Mouse (Mus musculus): Measurements from ENCODE around the gene Mlip. TPM values are rescaled to one million over a fixed set of nuclear protein-coding genes. Genes with fewer than 3 reads are reported as not detected.

The Mlip gene
- 1.2 and 1.4 TPM in 2 replicates for polyA plus RNA-seq (2014; fragmentation: Nextera tagmentation; extraction: Ambion mirVana)

GRCm38 (mm10) chr9:77352432-77353175 is at the start of gene Mlip:
Gene Mlip (minus strand): TSS chr9:77352969.
- Histone ChIP-seq H3K27ac (ENCODE audit: low read depth, low read length) (no peak within 1 kb of the TSS), H3K36me3 (ENCODE audit: control insufficient read depth, insufficient read depth, low read length) (no peaks in the 10 kb centered on the region), H3K9me3 (ENCODE audit: control insufficient read depth, low read length) (peaks cover 3% of the 10 kb centered on the region; the same call in 1 of the 2 replicates), H3K27me3 (ENCODE audit: control insufficient read depth, insufficient read depth, low read length) (no peaks in the 10 kb centered on the region), H3K4me1 (ENCODE audit: control insufficient read depth, insufficient read depth, low read length) (no peaks in the 10 kb centered on the region), H3K9ac (replicated peaks; ENCODE audit: low read depth, low read length) (no peak within 1 kb of the TSS), H3K4me2 (ENCODE audit: low read depth, low read length) (no peak within 1 kb of the TSS), H3K4me3 (ENCODE audit: low read depth, low read length) (no peak within 1 kb of the TSS)
- 87% methylated on average over 14 of the region's 14 CpGs for WGBS
- no peak for ATAC-seq (ENCODE audit: low read depth)

GRCm38 (mm10) chr9:77399801-77400200 is 47.0 kb upstream of the Mlip start:
- H3K27ac ChIP-seq (ENCODE audit: low read depth, low read length): no peak overlapping the region
- no peaks in the 10 kb centered on the region for H3K9me3 ChIP-seq (ENCODE audit: control insufficient read depth, low read length)
- WGBS: 94% methylated on average over 5 of the region's 5 CpGs
- H3K27me3 ChIP-seq (ENCODE audit: control insufficient read depth, insufficient read depth, low read length): no peaks in the 10 kb centered on the region
- H3K9ac ChIP-seq (replicated peaks; ENCODE audit: low read depth, low read length): no peak overlapping the region
- no peak overlapping the region for H3K4me3 ChIP-seq (ENCODE audit: low read depth, low read length)
- no peaks in the 10 kb centered on the region for H3K36me3 ChIP-seq (ENCODE audit: control insufficient read depth, insufficient read depth, low read length)
- no peaks in the 10 kb centered on the region for H3K4me1 ChIP-seq (ENCODE audit: control insufficient read depth, insufficient read depth, low read length)
- H3K4me2 ChIP-seq (ENCODE audit: low read depth, low read length): no peak overlapping the region
- no peak for ATAC-seq (ENCODE audit: low read depth)

- H3K9ac ChIP-seq (replicated peaks; ENCODE audit: low read depth, low read length): no peak overlapping the region
- H3K4me3 ChIP-seq (ENCODE audit: low read depth, low read length): no peak overlapping the region
- H3K27me3 ChIP-seq (ENCODE audit: control insufficient read depth, insufficient read depth, low read length): no peaks in the 10 kb centered on the region
- peak; percentile 66; the same call in 1 of the 2 replicates for ATAC-seq (ENCODE audit: low read depth)
- no peaks in the 10 kb centered on the region for H3K36me3 ChIP-seq (ENCODE audit: control insufficient read depth, insufficient read depth, low read length)
- 73% methylated on average over 13 of the region's 13 CpGs for WGBS
- H3K27ac ChIP-seq (ENCODE audit: low read depth, low read length): no peak overlapping the region
- H3K9me3 ChIP-seq (ENCODE audit: control insufficient read depth, low read length): no peaks in the 10 kb centered on the region
- no peak overlapping the region for H3K4me2 ChIP-seq (ENCODE audit: low read depth, low read length)
- no peaks in the 10 kb centered on the region for H3K4me1 ChIP-seq (ENCODE audit: control insufficient read depth, insufficient read depth, low read length)
Observed at GRCm38 (mm10) chr9:77398856-77399631, 46.3 kb upstream of the Mlip start.

- no peak overlapping the region for H3K4me2 ChIP-seq (ENCODE audit: low read depth, low read length)
- no peaks in the 10 kb centered on the region for H3K27me3 ChIP-seq (ENCODE audit: control insufficient read depth, insufficient read depth, low read length)
- no peak overlapping the region for H3K4me3 ChIP-seq (ENCODE audit: low read depth, low read length)
- no peaks in the 10 kb centered on the region for H3K4me1 ChIP-seq (ENCODE audit: control insufficient read depth, insufficient read depth, low read length)
- WGBS: 83% methylated on average over 4 of the region's 4 CpGs
- ATAC-seq (ENCODE audit: low read depth): no peak
- no peak overlapping the region for H3K27ac ChIP-seq (ENCODE audit: low read depth, low read length)
- no peaks in the 10 kb centered on the region for H3K36me3 ChIP-seq (ENCODE audit: control insufficient read depth, insufficient read depth, low read length)
- H3K9ac ChIP-seq (replicated peaks; ENCODE audit: low read depth, low read length): no peak overlapping the region
- H3K9me3 ChIP-seq (ENCODE audit: control insufficient read depth, low read length): no peaks in the 10 kb centered on the region
Observed at GRCm38 (mm10) chr9:77397027-77397426, 44.3 kb upstream of the Mlip start.

- Histone ChIP-seq H3K9me3 (ENCODE audit: control insufficient read depth, low read length) (no peaks in the 10 kb centered on the region), H3K27ac (ENCODE audit: low read depth, low read length) (no peak overlapping the region), H3K36me3 (ENCODE audit: control insufficient read depth, insufficient read depth, low read length) (no peaks in the 10 kb centered on the region), H3K4me1 (ENCODE audit: control insufficient read depth, insufficient read depth, low read length) (no peaks in the 10 kb centered on the region), H3K4me3 (ENCODE audit: low read depth, low read length) (no peak overlapping the region), H3K27me3 (ENCODE audit: control insufficient read depth, insufficient read depth, low read length) (no peaks in the 10 kb centered on the region), H3K9ac (replicated peaks; ENCODE audit: low read depth, low read length) (no peak overlapping the region), H3K4me2 (ENCODE audit: low read depth, low read length) (no peak overlapping the region)
- 92% methylated on average over 10 of the region's 10 CpGs for WGBS
- no peak for ATAC-seq (ENCODE audit: low read depth)
Observed at GRCm38 (mm10) chr9:77391248-77391647, 38.5 kb upstream of the Mlip start.

GRCm38 (mm10) chr9:77388956-77389355 is 36.2 kb upstream of the Mlip start:
- no peak overlapping the region for H3K27ac ChIP-seq (ENCODE audit: low read depth, low read length)
- no peak overlapping the region for H3K9ac ChIP-seq (replicated peaks; ENCODE audit: low read depth, low read length)
- H3K4me3 ChIP-seq (ENCODE audit: low read depth, low read length): no peak overlapping the region
- no peaks in the 10 kb centered on the region for H3K36me3 ChIP-seq (ENCODE audit: control insufficient read depth, insufficient read depth, low read length)
- no peaks in the 10 kb centered on the region for H3K9me3 ChIP-seq (ENCODE audit: control insufficient read depth, low read length)
- 94% methylated on average over 8 of the region's 8 CpGs for WGBS
- no peaks in the 10 kb centered on the region for H3K4me1 ChIP-seq (ENCODE audit: control insufficient read depth, insufficient read depth, low read length)
- ATAC-seq (ENCODE audit: low read depth): no peak
- no peak overlapping the region for H3K4me2 ChIP-seq (ENCODE audit: low read depth, low read length)
- H3K27me3 ChIP-seq (ENCODE audit: control insufficient read depth, insufficient read depth, low read length): no peaks in the 10 kb centered on the region

- Histone ChIP-seq H3K9me3 (ENCODE audit: control insufficient read depth, low read length) (no peaks in the 10 kb centered on the region), H3K9ac (replicated peaks; ENCODE audit: low read depth, low read length) (no peak overlapping the region), H3K4me1 (ENCODE audit: control insufficient read depth, insufficient read depth, low read length) (no peaks in the 10 kb centered on the region), H3K27ac (ENCODE audit: low read depth, low read length) (no peak overlapping the region), H3K4me2 (ENCODE audit: low read depth, low read length) (no peak overlapping the region), H3K4me3 (ENCODE audit: low read depth, low read length) (no peak overlapping the region), H3K36me3 (ENCODE audit: control insufficient read depth, insufficient read depth, low read length) (no peaks in the 10 kb centered on the region), H3K27me3 (ENCODE audit: control insufficient read depth, insufficient read depth, low read length) (no peaks in the 10 kb centered on the region)
- WGBS: 68% methylated on average over 1 of the region's 1 CpGs
- no peak for ATAC-seq (ENCODE audit: low read depth)
Observed at GRCm38 (mm10) chr9:77386751-77387150, 34.0 kb upstream of the Mlip start.

GRCm38 (mm10) chr9:77385611-77386010 is 32.8 kb upstream of the Mlip start:
- H3K9me3 ChIP-seq (ENCODE audit: control insufficient read depth, low read length): no peaks in the 10 kb centered on the region
- no peaks in the 10 kb centered on the region for H3K36me3 ChIP-seq (ENCODE audit: control insufficient read depth, insufficient read depth, low read length)
- WGBS: 74% methylated on average over 12 of the region's 12 CpGs
- ATAC-seq (ENCODE audit: low read depth): no peak
- no peak overlapping the region for H3K9ac ChIP-seq (replicated peaks; ENCODE audit: low read depth, low read length)
- H3K27ac ChIP-seq (ENCODE audit: low read depth, low read length): no peak overlapping the region
- no peaks in the 10 kb centered on the region for H3K4me1 ChIP-seq (ENCODE audit: control insufficient read depth, insufficient read depth, low read length)
- no peak overlapping the region for H3K4me3 ChIP-seq (ENCODE audit: low read depth, low read length)
- H3K27me3 ChIP-seq (ENCODE audit: control insufficient read depth, insufficient read depth, low read length): no peaks in the 10 kb centered on the region
- no peak overlapping the region for H3K4me2 ChIP-seq (ENCODE audit: low read depth, low read length)

GRCm38 (mm10) chr9:77384651-77385050 is 31.9 kb upstream of the Mlip start:
- WGBS: 91% methylated on average over 9 of the region's 9 CpGs

More at GRCm38 (mm10) chr9:77384651-77385050, 31.9 kb upstream of the Mlip start:
- Histone ChIP-seq H3K4me2 (ENCODE audit: low read depth, low read length) (no peak overlapping the region), H3K36me3 (ENCODE audit: control insufficient read depth, insufficient read depth, low read length) (no peaks in the 10 kb centered on the region), H3K9ac (replicated peaks; ENCODE audit: low read depth, low read length) (no peak overlapping the region), H3K27me3 (ENCODE audit: control insufficient read depth, insufficient read depth, low read length) (no peaks in the 10 kb centered on the region), H3K9me3 (ENCODE audit: control insufficient read depth, low read length) (no peaks in the 10 kb centered on the region), H3K4me3 (ENCODE audit: low read depth, low read length) (no peak overlapping the region), H3K4me1 (ENCODE audit: control insufficient read depth, insufficient read depth, low read length) (no peaks in the 10 kb centered on the region), H3K27ac (ENCODE audit: low read depth, low read length) (no peak overlapping the region)
- ATAC-seq (ENCODE audit: low read depth): no peak
